Mouse (Mus musculus) C3H10T1/2 (cell line): ENCODE data around the gene Gm2832. TPM values are rescaled to one million over a fixed set of nuclear protein-coding genes. Genes with fewer than 3 reads are reported as not detected.

Experiments
- polyA plus RNA-seq, 2 experiments: library from polyadenylated mRNA; unstranded; fragments of >200 nt; fragmentation: generic; extraction: Trizol; gene quantifications; one replicate each; pipeline ENCODE4 v1.2.1; 2012; ENCODE audit warnings: missing spikeins in 2 of 2

Gene Gm2832
- polyA plus RNA-seq, result not detected

DNA sequence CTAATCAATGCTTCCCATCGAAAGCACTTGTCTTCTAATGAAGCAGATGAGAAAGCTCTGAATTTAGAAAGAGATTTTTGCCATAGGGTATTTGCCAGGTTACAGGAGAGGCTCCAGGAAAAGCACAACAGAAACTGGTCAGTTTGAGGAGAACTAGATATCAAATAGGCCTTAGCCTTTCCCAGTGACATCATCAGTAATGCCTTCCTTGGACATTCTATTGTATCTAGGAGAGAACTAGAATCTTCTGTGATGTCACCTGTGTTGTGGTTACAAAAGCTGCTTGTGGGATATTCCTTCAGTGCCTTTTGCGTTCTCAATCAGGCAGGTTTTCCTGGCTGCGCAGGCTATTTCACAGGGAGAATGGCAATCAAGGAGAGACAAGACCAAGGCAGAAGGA, at the start of gene Gm2832:
Gene Gm2832, plus strand, starts transcription at position 301 of the 400 bp plus-strand sequence.

Other genes with a start within 250 kb of the Gm2832 start
- not detected for gene Dydc2, start 209.6 kb upstream of the Gm2832 start, polyA plus RNA-seq
- gene Dydc1, start 205.9 kb upstream of the Gm2832 start, polyA plus RNA-seq, result not detected
- gene Mat1a, start 173.8 kb upstream of the Gm2832 start, polyA plus RNA-seq, result not detected
- gene Sftpa1, start 147.0 kb upstream of the Gm2832 start, polyA plus RNA-seq, result not detected
- gene Mbl1, start 127.3 kb upstream of the Gm2832 start, polyA plus RNA-seq, result not detected
- gene Sftpd, start 93.7 kb upstream of the Gm2832 start, polyA plus RNA-seq, result not detected
- gene Gm5798, start 69.8 kb downstream of the Gm2832 start, polyA plus RNA-seq, result not detected
- gene Gm7945, start 107.6 kb downstream of the Gm2832 start, polyA plus RNA-seq, result not detected
- gene Gm6482, start 129.5 kb downstream of the Gm2832 start, polyA plus RNA-seq, result not detected
- gene Gm7954, start 174.7 kb downstream of the Gm2832 start, polyA plus RNA-seq, result not detected
- gene Gm3486, start 210.7 kb downstream of the Gm2832 start, polyA plus RNA-seq, result not detected